Mouse (Mus musculus): ENCODE data around the gene Osbpl9. TPM values are rescaled to one million over a fixed set of nuclear protein-coding genes. Genes with fewer than 3 reads are reported as not detected.

Gene Osbpl9
- total RNA-seq, 2 experiments from 2014 or later: 32.2 to 90.1 TPM

DNA sequence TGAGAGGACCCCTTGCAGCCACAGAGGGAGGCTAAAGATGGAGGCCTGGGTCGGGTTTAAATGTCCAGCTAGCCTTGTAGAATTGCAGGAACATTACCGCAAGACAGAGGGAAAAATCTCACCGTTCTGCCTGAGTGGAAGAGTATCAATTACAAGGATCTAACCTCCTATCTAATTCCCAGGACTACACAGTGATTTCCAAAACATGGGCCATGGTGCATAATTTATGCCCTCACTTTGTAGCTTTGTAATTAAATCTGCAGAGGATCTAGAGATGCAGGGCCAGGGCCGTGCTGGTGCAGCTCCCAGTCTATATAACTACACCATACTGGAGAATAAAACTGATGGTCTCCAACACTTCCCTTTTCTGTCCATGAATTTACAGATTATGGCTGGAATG lies 8.8 kb upstream of the Osbpl9 start:
- no peak for ATAC-seq (replicated peaks; ENCODE audit: low FRiP score, poor library complexity, severe bottlenecking)

- no peak for ATAC-seq (replicated peaks; ENCODE audit: low FRiP score, poor library complexity, severe bottlenecking)
Measured at GRCm38 (mm10) chr4:109210253-109210652, 8.2 kb upstream of the Osbpl9 start.

DNA sequence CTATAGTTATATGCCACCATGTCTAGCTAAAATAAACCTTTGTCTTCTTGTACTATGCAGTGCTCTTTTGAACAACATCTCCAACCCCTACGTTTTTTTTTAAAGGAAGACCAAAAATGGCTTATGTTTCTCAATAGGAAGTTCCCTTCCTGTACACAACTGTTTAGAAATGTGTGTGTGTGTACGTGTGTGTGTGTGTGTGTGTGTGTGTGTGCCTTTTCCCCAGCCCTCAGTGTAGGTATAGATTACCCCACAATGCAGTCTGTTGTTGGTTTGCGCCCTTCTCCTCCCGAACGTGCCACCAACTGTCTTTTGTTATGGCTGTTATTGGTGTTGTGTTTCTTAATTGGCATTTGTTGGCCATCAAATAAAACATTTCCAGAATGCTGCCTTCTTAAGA lies 5.5 kb upstream of the Osbpl9 start:
- no peak for ATAC-seq (replicated peaks; ENCODE audit: low FRiP score, poor library complexity, severe bottlenecking)

DNA sequence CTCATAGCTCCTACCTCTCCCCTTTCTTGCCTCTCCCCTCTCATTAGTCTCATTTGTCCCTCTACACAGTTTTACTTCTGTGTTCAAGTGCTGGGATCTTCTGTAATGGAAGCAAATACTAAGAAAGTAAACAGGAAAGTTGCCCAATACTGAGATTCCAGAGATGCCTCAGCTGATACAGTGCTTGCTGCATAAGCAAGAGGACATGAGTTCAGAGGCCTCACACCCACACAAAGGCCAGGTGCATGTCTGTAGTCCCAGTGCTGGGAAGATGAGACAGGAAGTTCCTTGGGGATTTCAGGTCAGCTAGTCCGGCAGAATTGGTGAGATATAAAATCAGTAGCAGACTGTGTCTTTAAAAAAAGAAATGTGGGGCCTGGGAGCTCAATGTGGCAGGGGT lies 2.3 kb upstream of the Osbpl9 start:
- ATAC-seq (replicated peaks; ENCODE audit: low FRiP score, poor library complexity, severe bottlenecking): no peak

DNA sequence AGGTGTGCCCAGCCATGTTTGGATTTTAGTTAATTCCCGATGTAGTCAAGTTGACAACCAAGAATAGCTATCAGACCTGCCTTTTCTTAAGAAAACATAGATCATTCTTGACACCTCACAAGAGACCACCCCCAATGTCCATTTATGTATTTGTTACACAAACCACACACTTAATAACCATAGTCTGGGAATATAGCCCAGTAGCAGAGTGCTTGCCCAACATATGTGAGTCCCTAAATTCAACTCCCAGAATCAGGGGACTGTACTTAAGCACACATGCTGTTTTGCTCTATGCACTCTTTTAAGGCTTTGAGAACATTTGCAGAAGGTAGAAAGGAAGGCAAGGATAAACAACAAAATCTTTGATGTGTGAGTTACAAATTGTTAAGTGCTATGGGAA lies 1.9 kb upstream of the Osbpl9 start:
- no peak for ATAC-seq (replicated peaks; ENCODE audit: low FRiP score, poor library complexity, severe bottlenecking)

GRCm38 (mm10) chr4:109199069-109199468 lies 3.0 kb downstream of the Osbpl9 start:
- no peak for ATAC-seq (replicated peaks; ENCODE audit: low FRiP score, poor library complexity, severe bottlenecking)

- no peak for ATAC-seq (replicated peaks; ENCODE audit: low FRiP score, poor library complexity, severe bottlenecking)
Measured at GRCm38 (mm10) chr4:109195900-109196629, 6.0 kb downstream of the Osbpl9 start.

DNA sequence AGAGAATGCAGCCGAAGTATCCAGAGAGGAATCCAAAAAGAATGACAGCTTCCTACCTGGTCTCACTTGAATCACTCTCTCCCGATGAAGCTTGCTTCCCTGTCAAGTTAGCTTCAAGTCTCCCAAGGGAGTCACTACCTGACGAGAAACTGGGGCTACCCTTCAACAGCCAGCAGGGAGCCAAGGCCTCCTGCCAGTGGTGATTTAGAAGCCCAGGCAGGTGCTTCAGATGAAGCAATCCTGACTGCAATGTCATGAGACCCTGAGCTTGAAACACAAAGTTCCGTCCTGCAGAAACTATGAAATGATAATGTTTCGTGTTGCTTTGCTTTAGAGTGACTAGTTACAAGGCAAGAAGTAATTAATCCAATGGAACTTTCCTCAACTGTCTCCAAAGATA lies 8.2 kb downstream of the Osbpl9 start:
- no peak for ATAC-seq (replicated peaks; ENCODE audit: low FRiP score, poor library complexity, severe bottlenecking)

DNA sequence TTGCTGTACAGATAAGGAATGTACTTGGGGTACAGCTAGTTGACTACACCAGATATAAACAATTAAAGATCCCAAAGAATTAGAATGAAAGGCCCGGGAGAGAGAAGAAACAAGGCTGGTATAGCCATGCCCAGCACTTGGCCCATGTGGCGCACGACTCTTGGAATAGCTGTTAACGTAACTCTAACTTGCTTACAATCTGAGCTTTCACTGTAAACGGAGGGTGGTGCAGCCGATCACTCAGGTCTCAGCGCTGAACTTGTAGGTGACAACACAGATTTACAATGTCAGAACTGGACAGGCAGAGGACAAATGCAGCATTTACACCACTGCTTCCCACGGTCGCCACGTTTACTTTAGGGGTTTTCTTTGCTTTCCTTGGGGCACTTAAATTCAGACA lies 10.5 kb downstream of the Osbpl9 start:
- no peak for ATAC-seq (replicated peaks; ENCODE audit: low FRiP score, poor library complexity, severe bottlenecking)

- ATAC-seq (replicated peaks; ENCODE audit: low FRiP score, poor library complexity, severe bottlenecking): no peak
Measured at GRCm38 (mm10) chr4:109185616-109186405, 16.3 kb downstream of the Osbpl9 start.

- ATAC-seq (replicated peaks; ENCODE audit: low FRiP score, poor library complexity, severe bottlenecking): no peak
Measured at GRCm38 (mm10) chr4:109175677-109176076, 26.4 kb downstream of the Osbpl9 start.

DNA sequence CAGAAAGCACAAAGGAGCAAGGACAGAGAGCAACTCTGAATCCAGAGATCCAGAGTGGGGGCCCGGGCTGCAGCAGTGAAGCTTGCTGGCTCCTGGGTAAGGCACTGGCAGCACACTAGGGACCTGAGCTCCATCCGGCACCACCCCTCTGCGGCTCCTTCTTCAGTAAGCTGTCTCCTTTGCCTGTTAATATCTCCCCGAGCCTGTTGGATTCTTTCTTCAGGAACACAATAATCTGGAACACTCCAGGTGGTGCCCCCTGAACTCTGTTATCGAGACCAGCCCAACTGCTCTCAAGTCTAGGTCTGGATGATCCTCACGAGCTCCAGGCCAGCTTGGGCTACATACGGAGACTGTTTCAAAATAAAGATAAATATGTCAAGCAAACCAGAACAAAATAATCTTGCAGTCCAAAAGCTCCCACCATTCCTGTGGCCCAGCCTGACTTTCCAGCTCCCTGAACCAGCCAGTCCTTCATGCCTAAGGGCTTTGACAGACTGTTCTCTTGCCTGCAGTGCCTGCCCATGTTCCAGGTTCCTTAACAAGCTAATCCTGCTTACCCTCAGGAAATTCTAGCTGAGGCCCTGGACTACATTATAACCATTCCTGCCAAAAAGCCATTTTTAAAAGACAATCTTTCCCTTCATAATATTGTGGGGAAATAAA lies 28.2 kb downstream of the Osbpl9 start:
- no peak for ATAC-seq (replicated peaks; ENCODE audit: low FRiP score, poor library complexity, severe bottlenecking)

GRCm38 (mm10) chr4:109173369-109173768 lies 28.7 kb downstream of the Osbpl9 start:
- no peak for ATAC-seq (replicated peaks; ENCODE audit: low FRiP score, poor library complexity, severe bottlenecking)

- ATAC-seq (replicated peaks; ENCODE audit: low FRiP score, poor library complexity, severe bottlenecking): 0 out of 2 replicates have a peak, but pooled peaks have one; percentile 54
Measured at GRCm38 (mm10) chr4:109165521-109166173, 36.4 kb downstream of the Osbpl9 start.

DNA sequence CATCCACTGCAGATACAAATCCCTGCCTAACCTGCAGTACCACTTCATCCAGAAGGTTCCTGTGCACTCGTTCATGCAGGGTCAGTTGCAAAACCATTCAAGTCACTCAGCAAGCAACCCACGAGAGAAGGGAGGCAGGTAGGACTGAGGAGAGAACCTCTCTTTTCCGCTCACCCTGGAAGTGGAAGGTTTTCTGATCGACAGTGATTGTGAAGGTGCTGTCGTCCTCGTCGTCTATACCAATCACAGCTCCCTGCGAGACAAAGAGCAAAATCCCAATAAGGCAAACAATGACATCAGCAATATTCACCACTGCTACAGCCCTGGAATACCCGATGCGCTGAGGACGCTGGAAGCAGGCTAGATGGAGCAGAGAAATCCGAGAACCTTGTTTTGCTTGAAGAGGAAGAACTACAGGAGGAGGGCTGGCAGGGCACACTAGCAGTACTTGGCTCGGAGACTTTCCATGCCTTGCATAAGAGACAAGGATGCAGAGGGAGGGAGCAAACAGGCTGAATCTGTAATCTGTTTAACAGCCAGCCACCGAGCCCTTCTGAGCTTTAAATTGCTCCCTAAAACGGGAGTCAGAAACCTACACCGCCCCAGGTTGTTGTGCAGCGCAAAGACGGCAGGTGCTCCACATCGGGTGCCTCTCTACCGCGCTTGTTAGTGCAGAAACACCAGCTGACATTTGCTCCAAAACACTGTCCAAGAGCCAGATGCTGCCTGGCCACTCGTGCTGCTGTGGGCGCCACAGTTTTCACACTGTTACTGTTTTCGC lies 45.4 kb downstream of the Osbpl9 start:
- no peak for ATAC-seq (replicated peaks; ENCODE audit: low FRiP score, poor library complexity, severe bottlenecking)

DNA sequence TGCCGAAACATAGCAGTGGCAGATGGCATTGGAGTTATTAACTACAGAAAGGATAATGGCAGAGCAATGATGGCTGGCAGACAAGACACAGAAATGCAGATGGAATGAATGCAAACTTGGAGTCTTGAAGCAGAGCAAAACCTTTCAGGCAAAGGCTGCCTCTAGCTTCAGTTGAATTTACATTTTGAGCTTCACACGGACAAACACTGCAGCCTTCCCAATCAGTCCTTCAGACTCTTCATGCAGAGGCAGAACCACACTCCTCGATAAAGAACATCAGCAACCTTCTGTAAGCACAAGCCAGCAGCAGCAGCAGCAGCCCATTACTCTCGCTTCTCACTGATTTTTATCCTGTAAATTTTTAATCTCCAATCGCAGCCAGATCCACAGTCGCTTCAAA lies 46.0 kb downstream of the Osbpl9 start:
- no peak for ATAC-seq (replicated peaks; ENCODE audit: low FRiP score, poor library complexity, severe bottlenecking)

- no peak for ATAC-seq (replicated peaks; ENCODE audit: low FRiP score, poor library complexity, severe bottlenecking)
Measured at GRCm38 (mm10) chr4:109150214-109150613, 51.9 kb downstream of the Osbpl9 start.

DNA sequence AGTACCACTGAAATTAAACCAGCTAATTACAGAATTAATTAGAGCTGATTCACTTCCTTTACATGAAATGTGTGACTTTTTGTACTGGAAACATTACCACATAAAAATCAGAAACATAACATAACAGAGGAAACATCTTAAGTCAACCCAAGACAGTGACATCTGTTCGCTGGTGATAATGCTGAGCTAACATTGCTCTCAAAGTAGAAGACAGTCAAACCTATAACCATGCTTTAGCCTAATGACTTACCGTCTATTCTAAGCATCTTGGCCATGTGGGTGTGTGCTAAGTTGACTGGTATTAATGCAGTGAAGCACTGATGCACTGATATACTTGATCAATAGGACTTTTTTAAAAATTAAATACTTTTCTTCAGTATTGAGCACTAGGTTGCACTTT lies 52.7 kb downstream of the Osbpl9 start:
- no peak for ATAC-seq (replicated peaks; ENCODE audit: low FRiP score, poor library complexity, severe bottlenecking)

DNA sequence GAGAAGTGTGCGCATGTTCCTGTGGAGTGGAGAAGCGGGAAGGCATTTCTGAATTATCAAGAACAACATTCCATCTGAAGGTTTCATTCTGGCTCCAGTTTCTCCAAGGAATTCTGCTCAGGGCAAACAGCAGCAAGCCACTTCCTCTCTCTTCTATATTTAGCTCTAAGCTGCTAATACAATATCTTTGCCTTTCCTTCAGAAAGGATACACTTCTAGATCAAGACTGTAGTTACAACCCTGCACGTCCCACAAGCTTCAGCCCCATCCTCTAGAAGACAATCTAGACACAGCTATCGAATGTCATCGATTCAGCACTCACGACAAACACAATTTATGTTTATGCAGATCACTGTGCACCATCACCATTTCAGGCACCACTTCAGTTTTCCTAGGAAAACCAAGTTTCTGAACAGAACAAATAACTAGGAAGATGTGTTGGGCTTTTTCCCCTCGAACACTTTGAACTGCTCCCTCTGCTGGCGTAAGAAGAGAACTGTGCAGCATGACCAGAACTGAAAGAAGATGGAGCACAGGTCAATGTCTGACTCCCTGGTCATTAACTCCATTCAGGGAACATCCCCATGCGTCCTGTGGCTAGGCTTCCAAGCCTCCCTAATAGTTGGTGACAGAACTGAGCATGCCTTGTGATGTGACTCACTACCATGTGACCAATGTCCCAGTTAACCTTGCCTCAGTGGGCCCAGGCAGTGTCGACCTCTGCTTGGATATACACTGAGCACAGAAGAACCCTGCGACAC lies 54.6 kb downstream of the Osbpl9 start:
- peak; percentile 65 for ATAC-seq (replicated peaks; ENCODE audit: low FRiP score, poor library complexity, severe bottlenecking)
